Mouse (Mus musculus) ovary, postnatal 10 days (tissue): ENCODE measurements around the gene Pik3ap1.

Experiments
- DNase-seq: peaks from one replicate; pipeline ENCODE4 v3.0.0; 2022; ENCODE audit warnings: low spot score

Pik3ap1 gene

DNA sequence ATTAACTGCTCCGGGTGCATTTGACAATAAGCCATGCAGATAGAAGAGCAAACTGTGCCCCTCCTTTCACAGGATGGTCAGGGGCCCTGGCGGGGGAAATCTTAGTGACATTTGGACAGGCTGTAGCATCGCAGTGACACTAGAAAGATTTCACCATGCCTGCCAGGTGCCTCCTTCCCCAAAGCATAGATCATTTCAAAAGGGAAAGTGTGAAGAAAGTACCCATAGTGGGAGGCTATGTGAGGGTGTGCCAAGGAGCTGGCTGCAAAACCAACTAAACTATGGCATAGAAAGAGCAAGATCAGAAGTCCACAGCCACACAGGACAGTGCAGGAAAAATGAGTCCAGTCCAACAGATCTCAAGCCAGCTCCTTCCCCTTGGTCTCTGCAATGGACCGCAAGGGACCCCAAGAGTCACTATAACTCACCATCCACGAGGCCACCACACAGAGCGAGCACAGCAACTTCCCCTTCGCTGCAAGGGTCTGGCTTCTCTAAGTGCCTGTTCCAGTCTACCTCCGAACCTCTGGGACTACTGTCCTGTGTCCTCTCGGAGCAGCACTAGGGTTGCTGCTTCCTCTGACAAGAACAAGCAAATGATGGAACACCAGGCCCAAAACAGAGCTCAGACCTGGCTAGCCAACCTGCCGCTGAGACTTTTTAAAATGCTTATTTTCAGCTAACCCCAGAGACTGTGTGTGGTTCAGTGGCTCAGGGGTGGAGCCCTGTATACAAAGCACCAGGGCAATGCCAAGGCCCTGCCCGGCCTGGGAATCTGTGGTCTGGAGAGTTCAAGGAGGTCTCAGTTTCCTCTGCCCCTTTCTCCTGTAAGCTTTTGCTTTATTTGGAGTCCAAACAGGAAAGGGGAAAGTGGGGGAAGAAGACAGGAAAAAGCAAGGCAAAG lies 15.1 kb downstream of the Pik3ap1 start:
- no peak for DNase-seq

GRCm38 (mm10) chr19:41366854-41367517 lies 17.9 kb downstream of the Pik3ap1 start:
- no peak for DNase-seq

DNA sequence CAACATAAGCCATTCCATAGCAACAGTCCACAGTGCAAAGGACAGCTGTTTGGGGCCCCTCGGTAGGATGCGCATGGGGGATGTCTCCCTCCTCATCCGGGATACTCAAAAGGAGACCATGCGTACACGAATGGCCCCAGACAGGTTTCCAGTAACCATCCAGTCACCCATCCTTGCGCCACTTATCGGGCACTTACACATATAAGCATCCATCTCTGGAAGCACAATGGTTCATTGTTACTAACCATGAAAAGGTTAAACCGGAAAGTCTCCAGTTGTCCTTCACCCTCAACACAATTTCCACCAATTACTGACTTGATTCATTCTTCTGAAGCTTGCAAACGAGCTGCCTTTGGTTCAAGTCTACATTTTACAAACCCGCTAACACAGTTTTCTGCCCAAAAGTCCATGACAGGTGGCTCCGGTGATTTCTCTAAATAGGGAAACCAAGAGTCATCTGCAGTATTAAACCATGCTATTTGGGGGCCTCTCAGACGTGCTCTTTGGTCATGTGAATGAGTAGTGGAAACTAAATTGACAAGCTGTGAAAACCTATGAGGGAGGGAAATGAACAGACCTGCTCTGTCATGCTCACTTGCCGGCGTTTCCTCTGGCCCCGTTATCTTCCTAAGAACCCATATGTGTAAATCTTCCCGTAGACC lies 18.6 kb downstream of the Pik3ap1 start:
- DNase-seq: no peak

- DNase-seq: no peak
Measured at GRCm38 (mm10) chr19:41365570-41365969, 19.3 kb downstream of the Pik3ap1 start.

DNA sequence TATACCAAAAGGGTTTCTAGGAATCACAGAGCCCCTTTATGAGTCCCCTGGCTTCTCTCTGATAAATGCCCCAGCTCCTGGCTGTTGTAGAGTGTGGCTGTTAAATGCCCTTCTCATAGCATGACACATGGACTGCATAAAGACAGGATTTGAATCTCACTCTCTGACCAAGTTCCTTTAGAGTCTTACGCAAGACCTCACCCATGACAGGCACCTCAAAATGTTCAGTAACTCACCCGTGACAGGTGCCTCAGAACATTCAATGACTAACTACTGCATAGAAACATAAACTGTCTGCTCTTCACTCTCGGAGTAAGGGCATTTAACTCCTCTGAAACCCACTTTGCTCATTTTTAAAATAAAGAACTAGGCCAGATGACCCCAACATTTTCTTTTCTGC lies 20.4 kb downstream of the Pik3ap1 start:
- DNase-seq: no peak

GRCm38 (mm10) chr19:41362963-41363362 lies 21.9 kb downstream of the Pik3ap1 start:
- no peak for DNase-seq

- DNase-seq: no peak
Measured at GRCm38 (mm10) chr19:41360459-41360858, 24.4 kb downstream of the Pik3ap1 start.

DNA sequence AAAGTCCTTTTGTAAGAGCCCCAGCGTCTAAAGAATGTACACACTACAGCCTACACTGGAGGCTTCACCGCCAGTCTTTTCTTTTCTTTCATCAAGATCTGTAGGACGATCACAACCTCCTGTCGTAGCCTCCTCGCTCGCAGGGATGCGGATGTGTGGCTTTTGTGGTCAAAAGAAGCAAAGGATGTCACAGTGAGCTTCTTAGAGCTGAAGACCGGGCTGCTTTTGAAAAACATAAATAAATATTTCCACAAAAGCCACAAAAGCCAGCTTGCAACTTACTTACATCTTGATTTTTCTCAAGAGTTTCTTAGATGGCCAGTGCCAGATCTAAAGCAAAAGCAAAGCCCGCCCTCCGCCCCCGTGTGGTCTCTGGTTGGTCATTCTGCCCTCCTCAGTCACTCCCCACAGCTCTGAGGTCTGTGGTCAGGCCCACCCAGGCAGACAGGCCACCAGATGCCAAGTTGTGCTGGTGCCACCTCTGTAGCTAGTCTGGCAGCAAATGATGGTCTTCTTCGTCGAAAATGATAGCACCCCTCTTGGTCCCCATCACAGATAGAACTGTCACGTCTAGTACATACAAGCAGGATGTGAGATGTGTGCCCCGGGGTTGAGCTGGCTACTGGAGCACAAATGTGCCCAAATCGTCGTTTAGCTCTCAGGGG lies 30.5 kb downstream of the Pik3ap1 start:
- DNase-seq: no peak

DNA sequence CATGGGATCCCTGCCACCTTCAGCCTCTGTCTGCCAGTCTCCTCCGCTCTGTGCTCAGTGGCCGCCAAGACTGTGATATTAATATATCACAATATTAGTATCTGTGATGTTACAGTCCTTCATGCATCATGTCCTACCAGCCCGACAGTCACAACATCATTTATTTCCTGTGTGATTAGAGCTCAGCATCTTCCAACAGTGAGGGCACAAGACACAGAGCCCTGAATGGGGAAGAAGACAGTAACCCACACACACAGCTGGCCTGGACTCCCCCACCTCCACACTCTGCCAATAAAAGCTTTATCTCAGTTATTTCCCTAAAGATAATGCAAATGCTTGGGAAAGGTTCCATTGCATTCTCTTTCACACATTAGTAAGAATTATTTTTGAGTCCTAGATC lies 35.3 kb downstream of the Pik3ap1 start:
- DNase-seq: no peak

DNA sequence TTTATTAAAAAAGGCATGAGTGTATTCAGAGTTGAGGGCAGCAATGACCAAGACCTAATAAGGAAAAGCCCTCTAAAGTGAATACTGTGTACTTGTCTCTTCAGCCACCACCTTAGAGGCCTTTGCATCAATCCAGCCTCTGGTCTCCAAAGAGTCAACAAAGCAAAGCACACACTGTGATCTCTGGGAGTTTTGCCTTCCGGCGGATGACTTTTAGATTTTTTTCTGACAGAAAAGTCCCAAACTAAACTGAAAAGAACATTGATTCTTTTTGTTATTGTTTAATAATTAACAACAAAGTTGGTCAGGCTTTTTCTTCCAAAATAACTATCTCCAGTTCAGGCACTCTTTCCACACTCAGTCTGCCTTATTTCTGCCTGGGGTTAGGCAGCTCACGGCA lies 36.7 kb downstream of the Pik3ap1 start:
- DNase-seq: no peak

GRCm38 (mm10) chr19:41347326-41347725 lies 37.6 kb downstream of the Pik3ap1 start:
- DNase-seq: no peak

DNA sequence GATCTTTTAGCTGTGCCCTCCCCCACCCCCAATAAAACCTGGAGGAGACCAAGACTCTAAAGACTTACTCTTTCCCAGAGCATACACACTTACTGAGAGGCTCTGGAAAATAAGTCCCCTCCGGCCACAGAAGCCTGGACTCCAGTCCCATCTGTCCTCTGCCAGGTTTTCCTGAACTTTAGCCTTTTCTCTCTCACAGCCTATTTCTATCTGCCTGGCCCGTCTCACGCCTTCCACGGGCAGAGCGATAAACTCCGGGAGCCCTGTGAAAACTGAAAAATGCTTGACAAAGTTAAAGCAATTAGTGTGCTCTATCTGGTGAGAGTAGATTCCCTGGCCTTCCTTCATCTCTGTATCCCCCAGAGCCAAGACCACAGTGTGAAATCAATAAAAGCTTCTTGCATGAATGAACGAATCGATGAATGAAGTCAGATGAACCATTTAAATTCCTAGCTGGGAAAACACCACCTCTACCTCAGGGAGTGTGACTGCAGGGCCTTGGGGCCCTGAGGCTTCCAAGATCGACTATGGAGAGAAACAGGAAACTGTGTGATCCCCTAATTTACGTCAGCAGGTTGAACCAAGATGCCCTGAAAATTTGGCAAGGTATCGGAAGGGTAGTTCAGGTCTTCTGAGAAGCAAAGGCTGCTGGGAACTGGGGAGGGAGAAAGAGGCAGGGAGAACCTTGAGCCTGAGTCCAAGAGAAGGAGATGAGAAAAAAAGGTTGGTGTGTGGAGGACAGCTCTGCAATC lies 38.6 kb downstream of the Pik3ap1 start:
- no peak for DNase-seq

DNA sequence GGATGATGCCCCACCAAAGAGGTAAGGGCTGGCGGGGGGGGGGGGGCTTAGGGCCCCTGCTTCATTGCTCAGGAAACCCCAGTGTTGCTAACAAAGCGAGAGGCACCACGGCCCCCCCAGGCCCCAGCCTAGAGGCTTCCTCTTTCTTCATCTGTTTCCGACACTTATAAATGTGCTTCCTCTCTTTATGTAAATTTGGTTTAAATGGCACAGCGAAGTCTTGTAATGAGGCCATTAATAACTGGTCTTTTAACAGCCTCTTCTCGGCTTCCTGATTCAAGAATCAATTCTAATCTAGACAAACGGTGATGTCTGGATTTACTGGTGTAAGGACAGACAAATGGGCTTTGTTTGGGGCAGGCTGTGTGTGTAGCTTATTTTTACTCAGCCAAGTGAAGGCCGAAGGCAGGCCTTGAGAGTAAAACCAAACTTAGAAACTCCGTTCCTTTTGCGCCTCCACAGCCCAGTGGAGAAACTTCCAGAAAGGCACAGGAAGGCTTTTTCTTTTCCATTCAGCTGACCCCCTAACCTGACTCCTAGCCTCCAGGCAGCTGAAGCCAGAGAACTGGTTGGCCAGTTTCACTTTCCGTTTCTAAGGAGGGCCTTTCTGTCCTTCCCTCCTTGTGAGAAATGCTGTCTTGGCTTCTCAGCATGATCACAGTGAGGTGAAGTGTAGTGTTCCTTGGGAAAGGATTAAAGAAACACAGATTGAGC lies 39.7 kb downstream of the Pik3ap1 start:
- DNase-seq: no peak

DNA sequence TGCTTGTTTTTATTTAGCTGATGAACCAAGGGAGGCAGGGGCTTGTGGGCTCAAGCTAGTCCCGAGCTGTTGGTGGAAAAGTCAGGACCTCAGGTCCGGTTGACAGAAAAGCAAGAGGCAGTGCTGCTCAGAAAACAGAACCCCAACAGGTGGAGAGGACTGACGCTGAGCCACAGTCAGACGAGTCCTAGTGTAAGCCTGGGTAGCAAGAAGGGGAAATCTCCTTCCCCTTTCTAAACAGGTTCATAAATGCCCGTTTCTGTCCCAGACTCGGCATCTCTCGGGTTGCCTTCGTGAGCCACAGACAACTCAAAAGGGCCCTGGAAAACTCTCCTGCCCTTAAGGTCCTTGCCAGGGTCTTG lies 40.3 kb downstream of the Pik3ap1 start:
- no peak for DNase-seq

GRCm38 (mm10) chr19:41342592-41343090 lies 42.3 kb downstream of the Pik3ap1 start:
- no peak for DNase-seq

- no peak for DNase-seq
Measured at GRCm38 (mm10) chr19:41341677-41342076, 43.2 kb downstream of the Pik3ap1 start.

DNA sequence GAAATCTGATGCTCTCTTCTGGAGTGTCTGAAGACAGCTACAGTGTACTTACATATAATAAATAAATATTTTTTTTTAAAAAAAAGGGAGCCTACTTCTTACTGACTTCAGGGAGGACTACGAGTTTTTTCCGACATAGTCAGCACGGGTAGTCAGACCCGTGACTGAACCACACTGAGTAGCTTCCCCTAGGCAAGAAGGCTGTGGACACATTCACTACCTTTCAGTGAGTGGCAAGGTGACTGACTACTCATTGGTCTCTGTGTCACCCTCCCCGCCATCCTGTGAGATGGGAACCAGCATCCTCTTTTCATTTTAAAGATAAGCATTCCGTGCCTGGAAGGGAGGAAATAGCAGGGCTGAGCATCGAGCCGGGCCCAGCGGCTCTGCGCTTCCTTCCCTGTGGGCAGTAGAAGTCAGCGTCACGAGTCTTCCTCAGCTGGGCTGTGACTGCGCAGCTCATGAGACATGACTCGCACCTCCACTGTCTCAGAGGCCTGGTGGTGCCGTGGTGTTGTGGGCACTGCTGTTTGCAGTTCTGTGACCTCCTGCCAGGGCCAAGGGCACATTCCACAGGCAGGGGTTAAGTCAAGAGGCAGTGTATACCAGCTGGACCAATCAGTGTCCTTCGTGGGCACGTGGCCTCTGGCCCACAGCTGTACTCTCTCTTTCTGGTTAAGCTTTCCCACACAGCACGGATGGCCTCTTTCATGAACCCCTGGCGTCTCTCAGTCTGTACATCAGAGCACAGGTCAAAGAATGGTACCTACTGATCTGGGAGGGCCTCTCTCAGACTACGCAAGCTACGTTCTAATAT lies 45.7 kb downstream of the Pik3ap1 start:
- no peak for DNase-seq

- no peak for DNase-seq
Measured at GRCm38 (mm10) chr19:41338379-41338778, 46.5 kb downstream of the Pik3ap1 start.

DNA sequence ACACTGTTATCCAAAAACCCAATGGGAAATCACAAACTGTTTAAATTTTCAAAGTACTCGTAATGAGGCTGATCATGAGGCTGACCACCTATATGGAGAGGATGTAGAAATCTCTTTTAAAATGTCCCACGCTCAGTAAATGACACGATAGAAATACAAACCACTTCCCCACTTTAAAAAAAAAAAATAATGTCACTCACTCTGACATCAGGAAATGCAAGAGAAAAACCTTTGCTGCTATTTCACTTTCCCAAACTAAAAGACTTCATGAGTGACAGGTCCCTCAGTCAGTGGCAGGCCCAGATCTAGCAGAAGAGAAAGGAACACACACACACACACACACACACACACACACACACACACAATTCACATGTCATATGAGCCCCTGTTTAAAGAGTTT lies 49.2 kb downstream of the Pik3ap1 start:
- DNase-seq: no peak

DNA sequence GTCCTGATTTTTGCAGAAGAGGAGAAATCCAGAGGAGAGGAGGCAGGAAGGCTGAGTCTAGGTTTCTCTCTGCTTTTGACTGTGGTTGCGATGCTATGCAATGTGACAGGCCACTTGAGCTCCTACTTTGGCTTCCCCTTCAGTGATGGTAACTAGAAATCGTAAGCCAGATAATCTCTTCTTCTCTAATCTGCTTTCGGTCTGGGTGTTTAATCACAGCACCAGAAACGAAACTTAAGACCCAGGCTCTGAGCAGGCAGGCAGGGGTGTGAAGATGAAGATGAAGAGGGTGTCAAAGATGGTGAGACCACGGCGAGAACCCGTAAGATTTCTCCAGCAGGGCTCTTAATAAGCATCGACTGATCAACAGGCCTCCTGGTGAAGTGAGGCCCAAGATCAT lies 51.9 kb downstream of the Pik3ap1 start:
- DNase-seq: no peak
